Mouse (Mus musculus): Measurements from ENCODE around the gene Nhsl1. TPM values are rescaled to one million over a fixed set of nuclear protein-coding genes. Genes with fewer than 3 reads are reported as not detected.

Nhsl1 gene
- polyA plus RNA-seq (2015; fragmentation: Nextera tagmentation; extraction: Ambion mirVana), result 11.2 and 12.7 TPM in 2 replicates

- peak within 1 kb of the TSS; percentile 85 for H3K4me3 ChIP-seq
- H3K4me2 ChIP-seq, result peak within 1 kb of the TSS; percentile 97
- H3K9ac ChIP-seq, result peak within 1 kb of the TSS; percentile 88
- H3K27me3 ChIP-seq, result no peaks in the 10 kb centered on the region
- H3K9me3 ChIP-seq (replicated peaks), result no peaks in the 10 kb centered on the region
- H3K27ac ChIP-seq, result peak within 1 kb of the TSS; percentile 35
- H3K36me3 ChIP-seq, result no peaks in the 10 kb centered on the region
- ATAC-seq (replicated peaks; ENCODE audit: insufficient number of reproducible peaks, insufficient read depth, low FRiP score, low read depth), result peak; percentile 74
- peaks cover 11% of the 10 kb centered on the region for H3K4me1 ChIP-seq (replicated peaks)
- under 1% methylated on average over 63 of the region's 63 CpGs for WGBS
Observed at GRCm38 (mm10) chr10:18318916-18319481, at the start of gene Nhsl1. Gene Nhsl1, plus strand, starts transcription at chr10:18318985.

DNA sequence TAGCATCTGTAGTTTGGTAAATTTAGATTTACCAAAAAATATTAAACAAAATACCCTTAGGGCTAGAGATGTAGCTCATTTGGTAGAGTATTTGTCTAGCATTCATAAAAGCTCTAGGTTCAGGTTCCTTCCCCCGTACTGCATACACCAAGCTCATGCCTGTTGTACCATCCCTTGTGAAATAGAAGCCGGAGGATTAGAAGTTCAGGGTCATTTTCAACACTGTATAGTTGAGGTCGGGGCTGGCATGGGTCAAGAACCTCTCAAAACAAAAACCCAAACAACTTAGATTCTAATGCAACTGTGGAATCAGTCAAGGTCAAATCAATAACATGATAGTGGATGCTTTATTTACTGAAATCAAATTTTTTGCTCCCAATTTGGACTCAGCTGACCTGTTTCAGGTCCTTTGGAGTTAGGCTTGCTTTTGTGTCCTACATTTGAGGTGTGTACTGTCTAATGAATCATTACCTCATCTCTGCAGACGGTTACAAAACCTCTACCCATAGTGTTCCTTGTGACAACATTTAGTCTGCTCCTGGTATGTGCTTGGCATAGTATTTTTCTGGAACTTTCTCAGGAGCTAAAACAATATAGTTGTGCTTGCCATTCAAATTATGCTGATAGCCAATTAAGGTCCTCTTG lies 42.6 kb upstream of the Nhsl1 start:
- no peak for ATAC-seq (replicated peaks; ENCODE audit: insufficient number of reproducible peaks, insufficient read depth, low FRiP score, low read depth)
- Histone ChIP-seq H3K9ac (no peak overlapping the region), H3K27ac (no peak overlapping the region), H3K4me2 (no peak overlapping the region), H3K36me3 (no peaks in the 10 kb centered on the region), H3K4me3 (no peak overlapping the region), H3K4me1 (replicated peaks) (no peaks in the 10 kb centered on the region), H3K9me3 (replicated peaks) (no peaks in the 10 kb centered on the region), H3K27me3 (no peaks in the 10 kb centered on the region)
- 78% methylated on average over 4 of the region's 4 CpGs for WGBS

DNA sequence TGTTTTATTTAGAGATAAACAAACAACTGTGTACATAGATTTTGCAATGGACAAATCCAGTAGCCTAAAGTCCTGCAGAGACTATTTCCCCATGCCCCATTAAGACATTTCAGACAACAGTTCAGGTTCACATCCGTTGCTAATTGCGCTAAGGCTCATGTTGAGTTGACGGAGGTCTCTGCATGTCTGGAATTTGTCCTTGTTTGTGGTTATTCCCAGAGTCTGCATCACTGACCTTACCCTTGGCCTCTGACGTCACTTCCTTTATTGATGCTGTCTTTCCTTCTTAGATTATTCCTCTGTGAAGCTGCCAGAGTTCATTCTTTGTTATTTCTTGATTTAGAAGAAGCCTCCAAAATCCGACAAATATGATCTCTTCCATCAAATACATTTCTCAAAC lies 34.8 kb upstream of the Nhsl1 start:
- no peaks in the 10 kb centered on the region for H3K27me3 ChIP-seq
- H3K4me1 ChIP-seq (replicated peaks), result no peaks in the 10 kb centered on the region
- H3K4me2 ChIP-seq, result no peak overlapping the region
- WGBS, result 73% methylated on average over 5 of the region's 5 CpGs
- ATAC-seq (replicated peaks; ENCODE audit: insufficient number of reproducible peaks, insufficient read depth, low FRiP score, low read depth), result no peak
- H3K4me3 ChIP-seq, result no peak overlapping the region
- H3K9me3 ChIP-seq (replicated peaks), result no peaks in the 10 kb centered on the region
- H3K27ac ChIP-seq, result no peak overlapping the region
- no peaks in the 10 kb centered on the region for H3K36me3 ChIP-seq
- no peak overlapping the region for H3K9ac ChIP-seq

GRCm38 (mm10) chr10:18289512-18289911 lies 29.3 kb upstream of the Nhsl1 start:
- Histone ChIP-seq H3K9me3 (replicated peaks) (no peaks in the 10 kb centered on the region), H3K4me1 (replicated peaks) (no peaks in the 10 kb centered on the region), H3K27ac (no peak overlapping the region), H3K36me3 (no peaks in the 10 kb centered on the region), H3K4me3 (no peak overlapping the region), H3K4me2 (no peak overlapping the region), H3K27me3 (no peaks in the 10 kb centered on the region), H3K9ac (no peak overlapping the region)
- WGBS, result 49% methylated on average over 1 of the region's 1 CpGs
- ATAC-seq (replicated peaks; ENCODE audit: insufficient number of reproducible peaks, insufficient read depth, low FRiP score, low read depth), result no peak

GRCm38 (mm10) chr10:18305106-18305505 lies 13.7 kb upstream of the Nhsl1 start:
- H3K4me1 ChIP-seq (replicated peaks), result no peaks in the 10 kb centered on the region
- WGBS, result 43% methylated on average over 5 of the region's 5 CpGs
- H3K9ac ChIP-seq, result no peak overlapping the region
- no peak overlapping the region for H3K4me2 ChIP-seq
- no peak for ATAC-seq (replicated peaks; ENCODE audit: insufficient number of reproducible peaks, insufficient read depth, low FRiP score, low read depth)
- no peaks in the 10 kb centered on the region for H3K36me3 ChIP-seq
- no peak overlapping the region for H3K27ac ChIP-seq
- H3K9me3 ChIP-seq (replicated peaks), result no peaks in the 10 kb centered on the region
- no peak overlapping the region for H3K4me3 ChIP-seq
- H3K27me3 ChIP-seq, result no peaks in the 10 kb centered on the region

DNA sequence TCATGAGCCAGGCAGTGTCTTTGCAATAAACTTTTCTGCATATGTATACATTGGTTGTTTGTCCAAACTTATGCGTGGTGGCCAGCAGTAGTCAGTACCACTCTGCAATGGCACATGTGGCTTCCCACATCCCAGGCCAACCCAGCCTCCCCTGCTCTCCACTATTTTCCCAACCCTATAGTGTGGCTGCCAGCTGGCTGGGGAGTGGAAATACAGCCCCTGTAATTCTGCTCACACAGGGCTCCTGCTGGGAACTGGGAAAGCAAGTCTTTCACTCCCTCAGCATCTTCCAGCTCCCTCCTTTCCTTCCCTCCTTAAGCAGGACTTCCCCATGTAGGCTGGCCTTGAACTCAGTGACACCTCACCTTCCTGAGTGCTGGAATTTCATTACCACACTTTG lies 3.7 kb upstream of the Nhsl1 start:
- H3K4me3 ChIP-seq, result no peak overlapping the region
- H3K9ac ChIP-seq, result no peak overlapping the region
- ATAC-seq (replicated peaks; ENCODE audit: insufficient number of reproducible peaks, insufficient read depth, low FRiP score, low read depth), result no peak
- H3K9me3 ChIP-seq (replicated peaks), result no peaks in the 10 kb centered on the region
- no peaks in the 10 kb centered on the region for H3K27me3 ChIP-seq
- no peaks in the 10 kb centered on the region for H3K36me3 ChIP-seq
- peaks cover 11% of the 10 kb centered on the region for H3K4me1 ChIP-seq (replicated peaks)
- H3K4me2 ChIP-seq, result no peak overlapping the region
- 89% methylated on average over 1 of the region's 1 CpGs for WGBS
- H3K27ac ChIP-seq, result no peak overlapping the region

DNA sequence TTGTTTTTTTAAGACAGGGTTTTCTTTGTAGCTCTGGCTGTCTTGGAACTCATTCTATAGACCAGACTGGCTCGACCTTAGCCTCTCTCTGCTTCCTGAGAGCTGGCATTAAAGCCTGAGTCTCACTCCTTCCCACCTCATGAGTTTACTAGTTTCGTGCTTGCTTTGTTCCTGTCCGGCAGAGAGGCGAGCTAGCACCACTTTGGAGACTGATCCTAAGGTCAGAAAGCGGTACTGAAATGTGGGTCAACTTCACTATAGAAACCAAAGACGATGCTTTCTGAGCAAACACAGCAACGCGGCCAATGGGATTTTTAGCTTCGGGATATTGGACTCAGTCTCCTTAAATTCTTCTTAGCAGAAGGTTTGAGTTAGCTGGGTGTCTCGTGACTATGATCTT lies 1.3 kb upstream of the Nhsl1 start:
- H3K9ac ChIP-seq, result no peak overlapping the region
- H3K36me3 ChIP-seq, result no peaks in the 10 kb centered on the region
- ATAC-seq (replicated peaks; ENCODE audit: insufficient number of reproducible peaks, insufficient read depth, low FRiP score, low read depth), result no peak
- H3K27ac ChIP-seq, result no peak overlapping the region
- H3K9me3 ChIP-seq (replicated peaks), result no peaks in the 10 kb centered on the region
- H3K27me3 ChIP-seq, result no peaks in the 10 kb centered on the region
- peak overlapping the region; percentile 85; the same call in 1 of the 2 replicates for H3K4me3 ChIP-seq
- H3K4me2 ChIP-seq, result peak overlapping the region; percentile 97
- peaks cover 11% of the 10 kb centered on the region for H3K4me1 ChIP-seq (replicated peaks)
- WGBS, result 38% methylated on average over 10 of the region's 10 CpGs

DNA sequence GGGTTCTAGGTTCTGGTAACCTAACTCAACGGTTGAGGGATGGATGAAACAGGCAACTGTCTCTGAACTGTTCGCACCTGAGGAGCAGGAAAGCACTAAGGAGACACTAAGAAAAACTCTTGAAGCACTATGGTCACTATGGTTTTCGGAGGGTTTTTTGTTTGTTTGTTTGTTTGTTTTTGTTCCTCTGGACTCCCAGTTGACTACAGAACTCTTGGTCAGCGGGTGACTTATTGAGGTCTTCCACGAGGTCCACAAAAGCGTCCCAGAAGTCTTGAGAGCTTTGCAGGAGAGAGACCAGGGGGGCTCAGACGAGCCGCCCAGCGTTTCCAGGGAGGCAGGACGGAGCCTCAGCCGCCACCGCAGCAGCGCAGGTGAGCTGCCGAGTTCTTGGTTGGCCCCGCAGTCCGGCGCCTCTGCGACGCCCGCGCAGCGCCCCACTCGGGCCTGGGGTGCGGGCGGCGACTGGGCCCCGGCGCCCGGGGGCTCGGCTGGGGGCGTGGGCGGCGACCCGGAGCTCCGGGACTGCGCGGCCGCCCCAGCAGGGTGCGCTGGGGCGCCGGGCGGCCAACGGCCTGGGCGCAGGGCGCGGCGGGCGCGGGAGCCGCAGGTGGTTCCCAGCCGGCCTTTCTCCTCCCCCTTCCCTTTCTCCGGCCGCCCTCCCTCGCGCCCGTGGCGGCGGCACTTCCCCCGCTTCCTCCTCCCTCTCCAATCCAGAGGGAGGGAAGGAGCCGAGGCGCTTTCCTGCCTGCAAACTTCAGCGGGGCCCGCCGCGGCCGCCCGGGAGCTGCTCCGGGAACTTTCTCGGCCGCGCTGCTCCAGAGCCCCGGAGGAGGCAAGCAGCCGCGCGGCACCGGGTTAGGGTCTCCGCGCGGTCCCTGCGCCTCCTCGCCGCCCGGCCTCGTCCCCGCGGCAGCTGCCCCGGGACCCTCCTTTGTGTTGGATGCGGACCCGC lies 547 bp upstream of the Nhsl1 start:
- WGBS, result 2% methylated on average over 72 of the region's 89 CpGs
- Histone ChIP-seq H3K9me3 (replicated peaks) (no peaks in the 10 kb centered on the region), H3K27me3 (no peaks in the 10 kb centered on the region)

DNA sequence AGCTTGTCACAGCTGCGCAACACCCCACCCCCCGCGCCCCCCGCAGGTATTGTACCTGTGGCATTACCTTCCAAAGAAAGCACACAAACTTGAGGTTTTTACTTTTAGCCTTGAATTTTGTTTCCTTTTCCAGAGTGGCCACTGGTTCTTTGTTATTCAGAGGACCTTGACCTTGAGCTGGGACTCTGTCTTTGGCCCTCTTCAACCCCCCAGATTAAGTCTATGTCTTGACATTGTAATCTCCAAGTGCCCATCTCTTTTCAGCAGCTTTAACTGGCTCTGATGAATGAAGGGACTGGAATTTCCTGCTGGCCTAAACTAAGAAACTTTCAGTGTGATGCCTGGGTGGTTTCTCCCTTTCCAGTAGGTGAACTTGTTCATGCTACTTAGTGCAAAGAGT lies 906 bp downstream of the Nhsl1 start:
- ATAC-seq (replicated peaks; ENCODE audit: insufficient number of reproducible peaks, insufficient read depth, low FRiP score, low read depth), result no peak
- Histone ChIP-seq H3K9me3 (replicated peaks) (no peaks in the 10 kb centered on the region), H3K4me1 (replicated peaks) (peaks cover 11% of the 10 kb centered on the region), H3K27ac (no peak overlapping the region), H3K4me3 (peak overlapping the region; percentile 85), H3K27me3 (no peaks in the 10 kb centered on the region), H3K36me3 (no peaks in the 10 kb centered on the region), H3K4me2 (peak overlapping the region; percentile 97), H3K9ac (peak overlapping the region; percentile 88)
- 23% methylated on average over 4 of the region's 4 CpGs for WGBS

More for the DNA sequence above, 547 bp upstream of the Nhsl1 start:
- ATAC-seq (replicated peaks; ENCODE audit: insufficient number of reproducible peaks, insufficient read depth, low FRiP score, low read depth), result peak; percentile 85
- Histone ChIP-seq H3K4me2 (peak overlapping the region; percentile 97), H3K27ac (peak overlapping the region; percentile 35), H3K9ac (peak overlapping the region; percentile 88), H3K4me1 (replicated peaks) (peaks cover 11% of the 10 kb centered on the region), H3K36me3 (no peaks in the 10 kb centered on the region), H3K4me3 (peak overlapping the region; percentile 85)

GRCm38 (mm10) chr10:18321861-18322260 lies 3.1 kb downstream of the Nhsl1 start:
- H3K4me2 ChIP-seq, result no peak overlapping the region
- H3K27ac ChIP-seq, result no peak overlapping the region
- H3K9me3 ChIP-seq (replicated peaks), result no peaks in the 10 kb centered on the region
- no peak for ATAC-seq (replicated peaks; ENCODE audit: insufficient number of reproducible peaks, insufficient read depth, low FRiP score, low read depth)
- no peak overlapping the region for H3K9ac ChIP-seq
- no peak overlapping the region for H3K4me3 ChIP-seq
- peaks cover 11% of the 10 kb centered on the region for H3K4me1 ChIP-seq (replicated peaks)
- 86% methylated on average over 6 of the region's 6 CpGs for WGBS
- no peaks in the 10 kb centered on the region for H3K36me3 ChIP-seq
- no peaks in the 10 kb centered on the region for H3K27me3 ChIP-seq

DNA sequence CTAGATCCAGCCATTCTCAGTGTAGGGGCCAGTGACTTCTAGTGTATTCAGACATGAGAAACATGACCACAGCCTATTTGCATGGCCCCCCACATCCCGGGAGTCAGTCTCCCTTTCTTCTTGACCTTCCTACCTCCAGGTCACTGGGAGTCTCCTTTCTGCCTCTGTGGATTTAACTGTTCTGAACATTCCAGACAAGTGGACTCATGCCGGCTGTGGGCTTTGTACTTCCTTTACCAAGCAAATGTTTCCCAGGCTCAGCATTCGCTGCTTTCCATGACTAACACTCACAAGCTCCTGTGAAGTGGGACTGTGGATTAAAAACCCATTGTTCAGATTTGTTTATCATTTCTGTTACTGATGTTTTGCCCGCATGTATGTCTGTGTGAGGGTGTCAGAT lies 4.9 kb downstream of the Nhsl1 start:
- no peaks in the 10 kb centered on the region for H3K36me3 ChIP-seq
- ATAC-seq (replicated peaks; ENCODE audit: insufficient number of reproducible peaks, insufficient read depth, low FRiP score, low read depth), result no peak
- H3K27me3 ChIP-seq, result no peaks in the 10 kb centered on the region
- peaks cover 8% of the 10 kb centered on the region for H3K4me1 ChIP-seq (replicated peaks)
- H3K9ac ChIP-seq, result no peak overlapping the region
- no peak overlapping the region for H3K4me3 ChIP-seq
- no peaks in the 10 kb centered on the region for H3K9me3 ChIP-seq (replicated peaks)
- WGBS, result 47% methylated on average over 4 of the region's 4 CpGs
- H3K4me2 ChIP-seq, result no peak overlapping the region
- no peak overlapping the region for H3K27ac ChIP-seq
